Comparison of ENCODE assay signal across 8 mouse cellular contexts in the genomic region with DNA sequence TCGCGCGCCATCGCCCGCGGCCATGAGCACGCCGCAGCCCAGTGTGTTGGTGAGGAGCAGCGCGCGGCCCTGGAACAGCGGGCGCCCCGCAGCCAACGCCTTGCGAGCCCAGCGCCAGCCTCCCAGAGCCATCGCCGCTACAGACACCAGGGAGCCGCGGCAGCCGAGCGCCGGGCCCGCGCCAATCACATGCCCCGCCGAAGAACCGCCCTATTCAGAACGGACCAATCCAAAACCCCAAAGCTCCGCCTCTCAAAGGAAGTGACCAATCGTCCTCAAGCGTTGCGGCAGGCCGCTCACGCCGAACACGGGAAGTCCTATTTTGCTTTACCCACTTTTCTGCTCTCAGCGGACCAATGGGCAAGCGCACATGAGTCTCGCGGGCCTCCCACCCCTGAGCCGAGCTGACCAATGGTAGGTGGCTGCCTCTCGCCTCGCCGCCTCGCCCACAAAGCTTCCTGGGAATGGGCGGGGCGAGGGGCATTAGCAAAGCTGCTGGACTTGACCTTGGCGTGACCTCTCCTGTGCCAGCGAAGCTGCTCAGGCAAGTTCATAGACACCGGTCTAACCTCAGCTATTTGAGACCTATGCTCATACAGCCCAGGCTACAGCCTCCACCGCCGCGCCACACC. TPM values are rescaled to one million over a fixed set of nuclear protein-coding genes. Genes with fewer than 3 reads are reported as not detected.
A peak's percentile ranks its signal among the peaks of the same experiment; 100 is the strongest.
DNase-seq lines count a peak whose midpoint lies in the region; ATAC-seq and TF ChIP-seq lines count a peak whose summit lies in the region.

A gene (minus strand): TSS at position 172 of the 632 bp plus-strand sequence.

- H3K4me1 ChIP-seq in cortical plate, adult 2 months (ENCODE audit: control insufficient read depth, insufficient read depth, low read length) = peaks cover 6% of the 10 kb centered on the region; the same call in 1 of the 2 replicates
- peaks cover 93% of the 10 kb centered on the region for H3K4me1 ChIP-seq in megakaryocyte, embryonic 14.5 days

- no peak for TF ChIP-seq CTCF in cortical plate, adult 2 months (IDR thresholded peaks at IDR 0.05; ENCODE audit: extremely low read depth, insufficient read depth, low read length)

- H3K27me3 ChIP-seq in megakaryocyte, embryonic 14.5 days (replicated peaks) = no peaks in the 10 kb centered on the region

- H3K4me3 ChIP-seq in cortical plate, adult 2 months (ENCODE audit: insufficient read depth, low read length) = peak within 1 kb of the TSS; percentile 45
- peak within 1 kb of the TSS; percentile 95 for H3K4me3 ChIP-seq in megakaryocyte, embryonic 14.5 days (replicated peaks)

- peak; percentile 73; the same call in 1 of the 2 replicates for TF ChIP-seq POLR2A in cortical plate, adult 2 months (IDR thresholded peaks at IDR 0.05; ENCODE audit: extremely low read depth, insufficient read depth, low read length)

- H3K9me3 ChIP-seq in megakaryocyte, embryonic 14.5 days = no peaks in the 10 kb centered on the region

- ATAC-seq in activated CD4-positive, CD25-positive, alpha-beta regulatory T cell, adult 4 months = peak; percentile 93

- H3K27ac ChIP-seq in cortical plate, adult 2 months (ENCODE audit: insufficient read depth, low read length) = peak within 1 kb of the TSS; percentile 37; the same call in 1 of the 2 replicates

- DNase-seq in gastrocnemius, adult 8-10 months (ENCODE audit: low spot score in 2 of 2) = peak; percentile 90 to 95
- DNase-seq in hindlimb bud, embryonic 11.5 days (ENCODE audit: extremely low spot score, low read depth, low spot score) = peak; percentile 98
- DNase-seq in left cerebral cortex, adult 8-10 months (ENCODE audit: low spot score in 2 of 2) = peak; percentile 82 to 98
- peak; percentile 99 for DNase-seq in right cerebral cortex, postnatal 10 days (ENCODE audit: low spot score in 2 of 2)
- DNase-seq in urinary bladder, postnatal 25 days (ENCODE audit: low spot score) = peak; percentile 81

- H3K36me3 ChIP-seq in megakaryocyte, embryonic 14.5 days (replicated peaks; ENCODE audit: low read length) = peaks cover 49% of the 10 kb centered on the region

RNA-seq across cellular contexts. Expression of the gene that starts here (rescaled TPM):
- 10 to 100 TPM; 35.6 to 41.7 TPM for polyA plus RNA-seq in activated CD4-positive, CD25-positive, alpha-beta regulatory T cell, adult 4 months (2017; shearing (Covaris generic))
- 51.6 and 59.2 TPM in 2 replicates for polyA plus RNA-seq in cortical plate, adult 2 months (2012; rRNA removed)
- total RNA-seq in gastrocnemius, adult 8-10 months (2022) = 10 to 100 TPM; 19.7 to 24.6 (median 22.2) TPM
- total RNA-seq in left cerebral cortex, adult 8-10 months (2022) = 10 to 100 TPM; 31.0 to 39.0 (median 32.8) TPM
- polyA plus RNA-seq in megakaryocyte, embryonic 14.5 days (2012; ENCODE audit: insufficient read depth, low replicate concordance) = 99.7 and 186 TPM in 2 replicates

Comparison
In these comparisons a context has a peak if more than half of its experiments do, and no peak if none do; other contexts are left out.
1. Peak in every context shown above with its lines: DNase-seq, ATAC-seq, H3K4me3 ChIP-seq and H3K27ac ChIP-seq.